Mouse (Mus musculus): ENCODE measurements around the gene Trim12c.
"Not testable (repeated sequence)": the region's sequence is repeated elsewhere in the genome, so short reads cannot be mapped to it uniquely, and the experiment has no call there.

The Trim12c gene

GRCm38 (mm10) chr7:104352717-104353599 is at the start of gene Trim12c:
Gene Trim12c, minus strand, starts transcription at chr7:104353362.
- DNase-seq (ENCODE audit: low spot score in 2 of 2), result peak; percentile 68 to 73

GRCm38 (mm10) chr7:104401140-104401539 is 48.0 kb upstream of the Trim12c start:
- no peak for DNase-seq (ENCODE audit: low spot score in 2 of 2)

DNA sequence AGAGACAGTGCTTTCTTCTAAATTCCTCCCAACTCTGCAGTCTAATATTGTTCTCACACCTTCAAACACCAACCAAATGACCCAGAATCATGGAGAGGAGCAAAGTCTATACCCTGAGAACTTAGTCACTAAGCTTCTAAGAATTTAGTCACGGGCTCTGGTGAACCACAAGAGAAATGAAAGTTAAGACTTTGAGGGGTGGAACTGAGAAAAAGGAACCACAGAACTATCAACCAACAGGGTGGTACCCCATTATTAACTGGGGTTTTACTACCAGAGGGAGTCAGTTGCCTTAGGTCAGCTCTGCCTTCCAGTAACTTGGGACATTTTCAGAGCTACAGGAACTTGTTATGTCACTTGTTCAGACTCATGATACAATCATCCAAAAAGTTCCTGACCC is 47.5 kb upstream of the Trim12c start, which contains the start of gene Trim30c:
Gene Trim30c, minus strand, starts transcription at position 140 of the 400 bp plus-strand sequence.
- DNase-seq (ENCODE audit: low spot score in 2 of 2), result no peak

GRCm38 (mm10) chr7:104398492-104398891 is 45.3 kb upstream of the Trim12c start:
- no peak for DNase-seq (ENCODE audit: low spot score in 2 of 2)

DNA sequence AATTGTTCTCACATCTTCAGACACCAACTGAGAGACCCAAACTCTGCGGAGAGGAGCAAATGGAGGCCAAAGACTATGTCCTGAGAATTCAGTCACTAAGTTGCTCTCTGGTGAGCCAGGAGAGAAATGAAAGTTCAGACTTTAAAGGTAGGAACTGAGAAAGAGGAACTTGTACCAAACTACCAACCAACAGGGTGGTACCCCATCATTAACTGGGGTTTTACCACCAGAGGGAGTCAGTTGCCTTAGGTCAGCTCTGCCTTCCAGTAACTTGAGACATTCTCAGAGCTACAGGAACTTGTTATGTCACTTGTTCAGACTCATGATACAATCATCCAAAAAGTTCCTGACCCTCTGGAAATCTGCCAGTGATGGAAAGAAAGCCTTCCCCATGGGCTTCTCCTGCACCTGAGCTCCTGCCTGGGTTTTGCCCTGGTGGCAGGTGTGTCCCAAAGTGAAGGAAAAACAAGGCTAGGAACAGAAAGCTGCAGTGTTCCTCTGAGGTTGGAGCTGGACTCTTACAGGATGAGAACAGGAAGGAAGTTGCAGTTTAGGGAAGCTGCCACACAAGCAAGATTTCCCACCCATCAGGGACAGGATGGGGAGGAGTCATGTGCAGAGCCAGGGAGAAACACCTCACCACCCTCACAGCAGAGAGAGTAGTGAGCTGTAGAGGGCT is 16.7 kb upstream of the Trim12c start, which contains the start of gene Trim30b:
Gene Trim30b, minus strand, starts transcription at position 149 of the 679 bp plus-strand sequence.
- DNase-seq (ENCODE audit: low spot score in 2 of 2), result peak; percentile 5 to 37

DNA sequence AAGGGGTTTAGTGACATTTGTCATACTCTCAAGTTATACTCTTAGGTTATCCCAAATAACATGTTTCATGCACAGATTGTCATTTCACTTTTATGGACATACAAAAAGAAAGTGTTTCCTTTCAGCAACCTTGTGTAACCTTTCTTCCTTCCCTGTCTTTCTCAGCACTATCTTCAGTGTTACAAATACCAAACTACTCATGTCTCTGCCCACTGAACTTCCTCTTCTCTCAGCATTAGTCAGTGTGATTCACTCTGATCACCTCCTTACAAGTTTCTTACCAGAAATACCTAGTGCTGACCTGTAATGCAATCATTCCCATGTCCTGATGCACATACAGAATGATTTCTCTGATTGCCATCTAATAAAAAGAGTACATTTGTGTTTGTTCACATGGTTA is 13.2 kb upstream of the Trim12c start:
- no peak for DNase-seq (ENCODE audit: low spot score in 2 of 2)

DNA sequence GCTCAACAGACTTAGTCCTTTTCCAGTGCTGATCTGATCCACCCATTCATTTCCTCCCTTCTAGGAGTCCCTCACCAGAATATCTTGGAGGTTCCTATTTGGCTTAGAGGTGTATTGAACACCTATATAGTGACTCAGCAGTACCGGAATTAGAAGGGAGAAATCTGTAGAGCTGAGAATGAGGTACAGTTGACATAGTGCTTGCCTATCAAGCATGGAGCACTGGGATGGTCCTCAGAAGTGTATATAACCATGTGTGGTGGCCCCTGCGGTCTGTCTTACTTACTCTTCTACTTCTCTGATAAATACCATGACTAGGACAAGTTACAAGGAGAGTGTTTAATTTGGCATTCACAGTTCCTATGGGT is 422 bp upstream of the Trim12c start:
- DNase-seq (ENCODE audit: low spot score in 2 of 2), result no peak

- DNase-seq (ENCODE audit: low spot score in 2 of 2), result not testable (repeated sequence)
Observed at GRCm38 (mm10) chr7:104348043-104348442, 5.1 kb downstream of the Trim12c start.

- not testable (repeated sequence) for DNase-seq (ENCODE audit: low spot score in 2 of 2)
Observed at GRCm38 (mm10) chr7:104340744-104341143, 12.4 kb downstream of the Trim12c start.

GRCm38 (mm10) chr7:104335547-104335946 is 17.6 kb downstream of the Trim12c start:
- not testable (repeated sequence) for DNase-seq (ENCODE audit: low spot score in 2 of 2)

DNA sequence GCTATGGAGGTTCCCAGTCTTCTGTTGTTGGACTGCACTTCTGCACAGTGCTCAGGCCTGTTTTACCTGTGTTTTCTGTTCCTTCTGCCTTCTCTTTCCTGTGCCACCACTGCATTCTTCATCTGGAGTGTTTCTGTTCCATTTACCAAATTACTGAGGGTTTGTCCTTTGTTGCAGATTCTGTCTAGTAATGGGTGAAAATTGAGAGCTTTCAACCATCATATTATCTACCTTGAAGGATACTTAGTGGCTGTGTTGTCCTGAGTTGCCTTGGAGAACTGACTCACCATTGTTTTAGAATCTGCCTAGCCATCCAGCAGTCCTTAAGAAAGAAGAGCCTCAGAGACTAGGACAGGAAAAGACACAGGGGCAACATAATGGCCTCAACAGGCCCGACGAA is 24.0 kb downstream of the Trim12c start, which contains the start of gene Trim34b:
Gene Trim34b, plus strand, starts transcription at position 301 of the 400 bp plus-strand sequence.
- not testable (repeated sequence) for DNase-seq (ENCODE audit: low spot score in 2 of 2)

- no peak for DNase-seq (ENCODE audit: low spot score in 2 of 2)
Observed at GRCm38 (mm10) chr7:104322028-104322427, 31.1 kb downstream of the Trim12c start.

GRCm38 (mm10) chr7:104315369-104316080 is 37.6 kb downstream of the Trim12c start, which contains the start of gene Trim12a:
Gene Trim12a, minus strand, starts transcription at chr7:104315466.
- DNase-seq (ENCODE audit: low spot score in 2 of 2), result not testable (repeated sequence)

GRCm38 (mm10) chr7:104314796-104315353 is 38.3 kb downstream of the Trim12c start:
- peak in 1 of 2 experiments; percentile 4 for DNase-seq (ENCODE audit: low spot score in 2 of 2)

DNA sequence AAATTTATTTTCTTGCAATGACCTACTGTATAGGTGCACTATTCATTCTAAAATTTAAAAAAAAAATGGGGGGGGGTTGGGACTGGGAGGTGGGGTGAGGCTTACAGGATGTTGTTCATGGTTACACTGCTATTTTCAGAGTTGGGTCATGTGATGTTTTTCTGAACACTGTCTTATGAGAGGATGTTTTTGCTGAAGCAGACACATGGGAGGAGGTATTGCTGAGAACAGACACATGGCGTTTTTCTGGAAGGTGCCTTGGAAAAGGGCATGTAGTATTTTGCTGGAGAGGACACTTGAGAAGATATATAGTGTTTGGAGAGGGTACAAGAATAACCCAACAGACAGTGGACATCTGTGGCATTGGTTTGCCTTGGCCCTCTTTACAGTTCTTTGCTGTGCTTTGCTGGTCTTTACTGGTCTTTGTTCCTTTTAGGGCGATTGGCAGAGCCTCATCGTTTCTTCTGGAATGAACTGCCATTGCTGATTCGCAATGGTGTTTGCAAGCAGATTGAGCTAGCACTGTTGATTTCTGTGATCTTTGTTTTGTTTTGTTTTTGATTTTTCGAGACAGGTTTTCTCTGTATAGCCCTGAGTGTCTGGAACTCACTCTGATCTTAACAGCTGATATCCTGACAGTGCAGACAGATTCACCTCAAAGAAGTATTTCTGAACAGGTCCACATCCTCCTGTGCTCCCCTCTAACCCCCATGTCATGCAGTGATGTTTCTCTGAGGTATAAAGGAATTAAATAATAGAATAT is 61.3 kb downstream of the Trim12c start:
- no peak for DNase-seq (ENCODE audit: low spot score in 2 of 2)

DNA sequence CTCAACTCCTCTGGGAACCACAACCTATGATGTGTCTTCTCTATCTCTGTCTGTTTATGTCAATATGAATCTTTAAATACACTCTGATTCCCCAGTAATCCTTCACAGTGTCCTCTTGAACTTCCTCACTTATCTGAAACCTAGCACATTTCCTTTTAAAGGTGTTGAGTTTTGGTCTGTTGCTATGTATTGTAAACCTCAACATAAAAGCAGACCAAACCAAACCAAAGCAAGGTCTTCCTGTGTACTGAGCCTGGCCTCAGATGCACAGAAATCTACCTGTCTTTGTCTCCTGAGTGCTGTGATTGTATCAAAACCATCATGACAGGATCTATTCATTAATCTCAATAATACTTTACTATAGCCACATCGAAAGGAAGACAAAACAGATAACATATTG is 62.5 kb downstream of the Trim12c start:
- no peak for DNase-seq (ENCODE audit: low spot score in 2 of 2)
